Mouse (Mus musculus) lung, postnatal 36 days (tissue): ENCODE data around the gene Gm44511.

Experiments used
- DNase-seq: peaks from one replicate; pipeline ENCODE4 v3.0.0; 2022; ENCODE audit warnings: mixed read lengths

The Gm44511 gene

GRCm38 (mm10) chr6:128826132-128826531 lies at the start of gene Gm44511, which contains the start of gene Klrb1b:
Gene Gm44511 (minus strand): TSS chr6:128826315.
Gene Klrb1b (minus strand): TSS chr6:128826331.
- DNase-seq = peak; percentile 66

DNA sequence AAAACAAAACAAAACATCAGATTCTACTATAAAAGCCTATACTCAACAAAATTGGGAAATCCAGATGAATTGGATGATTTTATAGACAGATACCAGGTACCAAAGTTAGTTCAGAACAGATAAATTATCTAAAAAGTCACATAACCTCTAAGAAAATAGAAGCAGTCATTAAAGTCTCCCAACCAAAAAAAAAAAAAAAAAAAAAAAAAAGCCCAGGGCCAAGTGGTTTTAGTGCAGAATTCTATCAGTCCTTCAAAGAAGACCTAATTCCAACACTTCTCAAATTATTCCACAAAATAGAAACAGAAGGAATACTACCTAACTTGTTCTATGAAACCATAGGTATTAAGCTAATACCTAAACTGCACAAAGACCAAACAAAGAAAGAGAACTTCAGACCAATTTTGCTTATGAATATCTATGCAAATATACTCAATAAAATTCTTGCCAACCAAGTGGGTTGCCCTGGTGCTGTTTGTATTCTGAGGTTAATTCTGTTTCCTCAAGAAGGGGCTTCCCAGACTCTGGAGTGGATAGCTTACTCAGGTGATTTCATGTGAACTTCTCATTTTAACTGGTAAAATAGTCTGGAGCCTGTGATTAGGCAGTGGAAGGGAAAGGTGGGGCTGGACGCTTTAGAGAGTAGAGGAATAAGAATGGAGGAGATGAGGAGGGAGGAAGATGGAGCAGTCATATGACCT lies 45.9 kb upstream of the Gm44511 start:
- DNase-seq = no peak

DNA sequence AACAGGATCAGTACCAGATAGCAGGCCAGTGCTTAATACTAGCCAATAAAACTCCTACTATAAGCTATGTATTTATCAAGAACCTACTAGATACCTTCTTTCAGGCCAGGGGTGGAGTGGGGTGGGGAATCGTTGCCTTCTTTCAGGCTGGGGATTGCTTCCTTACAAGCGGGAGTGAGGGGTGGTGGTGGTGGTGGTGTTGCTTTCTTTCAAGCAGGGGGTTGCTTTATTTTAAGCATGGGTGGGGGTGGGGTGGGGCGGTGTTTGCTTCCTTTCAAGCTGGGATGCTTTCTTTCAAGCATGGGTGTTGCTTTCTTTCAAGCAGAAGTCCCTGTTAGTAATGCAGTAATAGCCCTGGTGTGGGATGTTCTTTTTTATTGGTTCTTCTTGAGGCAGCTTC lies 42.7 kb upstream of the Gm44511 start:
- no peak for DNase-seq

DNA sequence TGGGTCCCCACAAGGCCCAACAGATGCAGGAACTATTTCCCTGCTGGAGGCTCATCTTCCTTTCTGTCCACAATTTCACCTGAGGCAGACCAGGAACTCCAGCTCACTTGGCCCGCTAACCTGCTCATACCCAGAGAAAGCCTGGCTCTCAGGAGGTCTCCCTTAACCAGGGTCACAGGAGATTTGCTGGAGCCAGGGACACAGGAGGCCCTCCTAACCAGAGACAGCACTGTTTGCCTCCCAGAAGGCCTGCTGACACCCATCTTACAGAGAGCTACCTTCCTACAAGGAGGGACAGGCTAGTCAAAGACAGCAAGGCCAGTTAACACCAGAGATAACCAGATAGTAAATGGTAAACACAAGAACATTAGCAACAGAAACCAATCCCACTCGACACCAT lies 31.9 kb upstream of the Gm44511 start:
- DNase-seq = no peak

DNA sequence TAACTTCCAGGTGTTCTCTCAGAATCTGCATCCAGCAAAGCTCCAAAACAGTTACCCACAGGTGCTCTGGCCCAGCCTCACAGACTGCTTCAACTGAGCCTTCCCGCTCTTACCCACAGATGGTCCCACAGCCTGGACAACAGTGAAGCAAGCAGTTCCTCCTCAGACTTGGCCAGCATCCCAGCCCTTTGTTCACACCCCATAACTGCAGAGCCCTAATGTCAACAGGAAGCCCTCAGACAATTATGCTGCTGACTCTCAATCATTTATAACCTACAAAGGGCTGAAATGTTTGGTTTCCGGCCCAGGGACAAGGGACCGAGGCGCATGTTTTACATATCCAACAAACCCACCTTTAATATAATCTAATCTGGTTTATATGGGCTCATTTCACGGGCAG lies 30.1 kb upstream of the Gm44511 start:
- peak; percentile 97 for DNase-seq

DNA sequence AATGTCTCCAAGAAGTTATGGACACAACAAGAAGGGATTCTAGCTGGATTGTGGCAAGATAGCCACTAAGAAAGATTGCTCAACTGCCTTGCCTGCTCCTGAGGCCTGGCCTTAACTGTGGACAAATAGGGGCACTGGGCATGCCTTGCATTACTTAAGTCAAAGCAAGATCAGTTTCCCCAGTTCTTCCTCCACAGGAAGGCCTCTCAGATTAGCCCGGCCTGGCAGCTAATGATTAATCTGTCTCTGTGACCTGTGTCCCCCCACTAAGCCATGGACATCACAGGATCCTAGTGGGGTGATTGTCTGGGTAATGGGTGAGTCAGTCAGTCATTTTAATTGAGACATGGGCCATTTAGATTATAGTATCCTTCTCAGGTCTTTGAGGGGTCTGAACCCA lies 29.4 kb upstream of the Gm44511 start:
- no peak for DNase-seq

DNA sequence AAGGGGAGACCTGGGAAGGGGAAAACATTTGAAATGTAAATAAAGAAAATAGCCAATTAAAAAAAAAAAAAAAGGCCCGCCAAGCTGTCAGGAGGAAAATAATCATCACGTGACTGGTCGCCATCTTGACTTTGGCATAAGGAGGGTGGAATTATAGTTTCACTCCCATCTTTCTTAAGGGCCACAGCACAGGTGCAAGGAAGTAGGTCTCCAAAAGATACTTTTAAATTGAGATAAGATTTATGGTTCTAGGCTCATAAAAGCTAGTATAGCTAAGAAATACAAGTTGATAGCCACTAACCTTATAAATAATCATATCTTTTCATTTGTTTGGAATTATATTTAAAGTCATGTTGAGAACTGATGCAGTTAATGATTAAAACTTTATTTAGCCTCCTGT lies 28.8 kb upstream of the Gm44511 start:
- no peak for DNase-seq

DNA sequence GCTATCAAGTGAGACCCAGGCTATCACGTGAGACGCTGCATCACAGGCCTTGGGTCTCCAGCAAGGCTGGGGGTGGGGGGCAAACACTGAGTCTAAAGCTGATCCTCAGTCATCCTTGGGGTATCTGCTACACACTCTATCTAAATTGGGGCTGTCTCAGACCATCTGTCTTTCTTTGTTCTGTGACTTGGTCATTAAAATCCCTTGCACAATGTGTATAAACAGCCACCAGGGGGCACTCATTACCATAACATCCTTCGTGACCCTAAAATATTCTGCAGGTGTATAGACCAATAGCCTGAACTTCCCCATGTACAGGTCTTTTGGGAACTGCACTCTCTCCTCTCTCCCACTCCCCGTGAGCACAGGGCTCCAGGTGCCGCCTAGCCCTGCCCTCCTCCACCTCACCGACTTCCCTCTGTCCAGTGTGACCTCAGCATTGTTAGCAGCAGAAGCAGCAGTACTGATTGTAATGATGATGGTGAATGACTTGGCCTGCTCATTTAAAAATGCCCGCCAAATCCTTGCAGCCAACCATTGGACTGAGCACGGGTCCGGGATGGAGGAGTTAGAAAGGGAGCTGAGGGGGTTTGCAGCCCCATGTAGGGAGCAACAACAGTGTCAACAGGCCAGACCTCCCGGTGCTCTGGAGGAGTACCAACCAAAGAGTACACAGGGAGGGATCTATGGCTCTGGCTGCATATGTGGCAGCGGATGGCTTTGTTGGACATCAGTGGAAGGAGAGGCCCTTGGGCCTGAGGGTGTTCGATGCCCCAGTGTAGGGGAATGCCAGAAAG lies 28.1 kb upstream of the Gm44511 start:
- DNase-seq = peak; percentile 89

DNA sequence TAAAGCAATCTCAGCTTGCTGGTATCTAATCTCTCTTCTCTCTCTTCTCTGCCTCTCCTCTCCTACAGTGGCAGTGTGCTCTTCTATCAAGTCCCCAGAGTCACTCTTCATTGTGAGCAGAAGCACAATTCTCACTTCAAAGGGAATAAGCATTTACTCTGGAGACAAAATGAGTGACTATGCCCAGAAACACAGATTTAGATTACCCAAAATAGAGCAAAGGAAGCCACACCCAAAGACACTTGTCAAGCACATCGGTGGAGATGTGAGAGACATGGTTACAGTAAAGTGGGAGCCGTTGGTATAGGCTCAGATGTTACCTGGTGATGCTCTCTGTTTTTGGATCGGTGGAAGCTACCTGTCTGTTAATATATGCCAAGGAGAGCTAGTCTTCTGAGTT lies 26.7 kb upstream of the Gm44511 start:
- no peak for DNase-seq

GRCm38 (mm10) chr6:128851151-128851550 lies 25.0 kb upstream of the Gm44511 start:
- no peak for DNase-seq

DNA sequence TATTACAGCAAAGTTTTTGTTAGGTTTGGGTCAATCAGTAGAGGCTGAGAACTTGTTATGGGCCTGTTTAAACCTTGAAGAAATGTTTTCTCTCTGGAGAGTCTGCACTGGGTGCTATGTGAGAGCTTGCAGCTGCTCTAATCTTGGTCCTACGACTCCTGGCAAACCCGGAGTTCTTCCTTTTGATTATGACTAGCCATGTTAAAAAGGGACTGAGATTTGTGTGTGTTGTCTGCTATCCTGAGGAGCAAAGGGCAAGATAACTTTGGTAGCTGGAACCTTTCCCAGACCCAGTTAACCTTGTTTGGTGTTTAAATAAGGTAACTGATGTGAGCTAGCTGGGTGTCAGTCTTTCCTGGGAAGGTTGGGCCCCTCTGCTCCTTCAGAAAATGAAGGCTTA lies 24.6 kb upstream of the Gm44511 start:
- peak; percentile 80 for DNase-seq

- DNase-seq = peak; percentile 77
Measured at GRCm38 (mm10) chr6:128849902-128850301, 23.8 kb upstream of the Gm44511 start.

DNA sequence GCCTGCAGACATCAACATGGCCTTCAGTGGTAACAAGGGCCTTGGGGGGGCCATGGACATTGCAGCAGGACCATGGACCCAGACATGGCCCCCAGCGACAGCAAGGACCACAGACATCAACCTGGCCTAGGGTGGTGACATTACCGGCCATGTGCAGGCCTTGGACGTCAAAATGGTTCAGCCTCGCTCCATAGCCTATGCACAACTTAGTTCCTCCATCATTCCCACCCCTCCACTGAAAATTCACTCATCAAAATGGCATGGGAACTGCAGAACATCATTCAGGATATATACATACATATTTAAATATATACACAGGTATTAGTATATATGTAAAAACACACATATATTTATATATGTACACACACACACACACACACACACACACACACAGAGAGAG lies 21.3 kb upstream of the Gm44511 start:
- no peak for DNase-seq

- DNase-seq = no peak
Measured at GRCm38 (mm10) chr6:128845998-128846542, 20.0 kb upstream of the Gm44511 start.

GRCm38 (mm10) chr6:128845319-128845979 lies 19.3 kb upstream of the Gm44511 start:
- DNase-seq = peak; percentile 96

DNA sequence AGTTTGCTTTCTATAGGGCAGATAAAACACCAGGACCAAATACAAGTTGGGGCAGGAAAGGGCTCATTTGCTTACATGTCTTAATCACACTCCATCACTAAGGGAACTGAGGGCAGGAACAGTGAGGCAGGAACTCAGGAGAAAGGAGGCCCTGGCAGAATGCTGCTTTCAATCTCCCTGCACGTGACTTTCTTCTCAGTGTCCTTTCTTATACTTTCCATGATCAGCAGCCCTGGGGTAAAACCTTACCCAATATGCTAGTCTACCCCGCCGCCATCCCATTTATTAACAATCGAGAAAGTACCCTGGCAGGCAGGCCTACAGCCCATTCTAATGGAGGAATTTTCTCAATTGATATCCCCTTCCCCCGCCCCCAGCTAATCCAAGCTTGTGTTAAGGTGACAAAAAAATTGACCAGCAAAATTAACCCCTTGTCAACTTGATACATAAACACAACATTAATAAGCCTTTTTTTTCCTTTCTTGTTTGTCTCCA lies 18.5 kb upstream of the Gm44511 start:
- DNase-seq = no peak

GRCm38 (mm10) chr6:128844131-128844530 lies 18.0 kb upstream of the Gm44511 start:
- no peak for DNase-seq

DNA sequence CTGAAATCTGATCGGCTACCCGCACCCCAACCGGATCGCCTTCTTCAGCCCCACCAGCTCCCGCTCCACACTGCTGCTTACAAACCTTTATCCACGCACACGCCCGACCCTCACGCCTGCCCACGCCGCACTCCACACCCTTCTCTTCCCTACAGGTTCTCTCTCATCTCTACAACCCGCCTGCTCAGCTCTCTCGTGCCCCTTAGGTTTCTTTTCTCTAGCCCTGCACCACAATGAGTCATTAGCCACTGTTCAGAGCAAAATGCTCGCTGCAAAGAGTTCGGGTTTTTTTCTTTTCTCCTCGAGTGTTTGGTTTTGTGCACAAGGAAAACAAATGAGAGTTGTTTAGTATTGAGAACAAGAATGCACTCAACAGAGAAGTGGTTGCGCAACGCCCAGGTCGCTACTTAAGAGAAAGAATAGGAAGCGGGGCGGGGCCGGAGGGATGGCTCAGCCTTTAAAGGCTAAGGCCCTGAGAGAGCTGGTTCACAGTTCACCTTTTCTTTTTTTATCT lies 17.4 kb upstream of the Gm44511 start:
- DNase-seq = peak; percentile 98

DNA sequence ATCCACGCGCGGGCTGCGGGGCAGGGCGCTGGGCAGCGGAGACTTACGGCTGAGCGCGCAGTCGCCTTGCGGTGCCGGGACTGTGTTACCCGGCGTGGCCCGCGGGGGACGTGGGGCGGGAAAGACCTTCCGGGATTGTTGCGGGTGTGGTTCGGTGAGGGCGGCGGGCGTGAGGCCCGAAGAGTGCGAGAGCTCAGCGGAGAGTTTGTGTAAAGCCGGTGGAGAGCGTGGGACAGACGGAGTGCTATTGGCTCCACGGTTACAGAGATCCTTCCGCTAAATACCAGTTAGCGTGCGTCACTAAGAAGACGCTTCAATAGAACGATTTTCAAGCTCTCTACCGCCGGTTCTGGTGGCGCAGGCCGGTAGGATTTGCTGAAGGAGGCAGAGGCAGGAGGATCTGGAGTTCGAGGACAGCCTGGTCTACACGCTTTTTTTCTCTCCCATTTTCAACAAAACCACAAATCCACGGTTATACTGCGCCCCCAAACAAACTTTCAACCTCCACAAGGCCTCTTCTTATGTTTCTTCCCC lies 16.9 kb upstream of the Gm44511 start:
- peak; percentile 95 for DNase-seq

GRCm38 (mm10) chr6:128842356-128842944 lies 16.3 kb upstream of the Gm44511 start:
- DNase-seq = no peak

- DNase-seq = peak; percentile 60
Measured at GRCm38 (mm10) chr6:128841327-128842089, 15.4 kb upstream of the Gm44511 start.
